ENCODE assay signal across 8 mouse cellular contexts in genomic region chr16:4763276-4763675, GRCm38 (mm10). TPM values are rescaled to one million over a fixed set of nuclear protein-coding genes. Genes with fewer than 3 reads are reported as not detected.
DNase-seq lines count a peak whose midpoint lies in the region; ATAC-seq lines count a peak whose summit lies in the region.

No protein-coding gene starts in this region.

- H3K4me1 ChIP-seq in hindbrain, embryonic 15.5 days (replicated peaks): no peaks in the 10 kb centered on the region
- H3K4me1 ChIP-seq in hindbrain, embryonic 16.5 days (ENCODE audit: control insufficient read depth, insufficient read depth, low read depth, low read length): no peaks in the 10 kb centered on the region

- H3K9me3 ChIP-seq in hindbrain, embryonic 15.5 days: no peaks in the 10 kb centered on the region
- H3K9me3 ChIP-seq in hindbrain, embryonic 16.5 days (ENCODE audit: control insufficient read depth, low read length): no peaks in the 10 kb centered on the region

- no peak overlapping the region for H3K27ac ChIP-seq in hindbrain, embryonic 15.5 days (replicated peaks)
- H3K27ac ChIP-seq in hindbrain, embryonic 16.5 days (ENCODE audit: low read depth, low read length): no peak overlapping the region

- 0 out of 2 replicates have a peak, but pooled peaks have one; percentile 51 for ATAC-seq in hindbrain, embryonic 15.5 days (ENCODE audit: low FRiP score, low read depth)
- ATAC-seq in hindbrain, embryonic 16.5 days: no peak

- peaks cover 41% of the 10 kb centered on the region for H3K36me3 ChIP-seq in hindbrain, embryonic 15.5 days
- peaks cover 33% of the 10 kb centered on the region for H3K36me3 ChIP-seq in hindbrain, embryonic 16.5 days (ENCODE audit: control insufficient read depth, insufficient read depth, low read length)

- no peaks in the 10 kb centered on the region for H3K27me3 ChIP-seq in hindbrain, embryonic 15.5 days
- H3K27me3 ChIP-seq in hindbrain, embryonic 16.5 days (replicated peaks; ENCODE audit: control insufficient read depth, insufficient read depth, low read length): no peaks in the 10 kb centered on the region

- H3K4me2 ChIP-seq in hindbrain, embryonic 15.5 days: no peak overlapping the region
- H3K4me2 ChIP-seq in hindbrain, embryonic 16.5 days (ENCODE audit: low read length): no peak overlapping the region

- WGBS in hindbrain, embryonic 15.5 days: 38% methylated on average over 2 of the region's 2 CpGs
- 46% methylated on average over 2 of the region's 2 CpGs for WGBS in hindbrain, embryonic 16.5 days

- peak; percentile 18 to 27 for DNase-seq in B cell, adult 2 months
- DNase-seq in Muller cell, postnatal 12 days (ENCODE audit: inconsistent ontology term): peak; percentile 34
- peak; percentile 48 for DNase-seq in heart, adult 8-10 months (ENCODE audit: low spot score)
- peak; percentile 37 to 73 for DNase-seq in left cerebral cortex, postnatal 14 days (ENCODE audit: low spot score in 2 of 2)
- DNase-seq in telencephalon, adult 2 months (ENCODE audit: low read depth, low spot score): peak; percentile 32
- DNase-seq in spleen, postnatal 4 days (ENCODE audit: low spot score in 2 of 2): no peak

- intact Hi-C loops in left cerebral cortex, postnatal 14 days (cut with DNase I): loop anchor here (10.0 kb wide), 1 partner anchor 102 kb away; no protein-coding TSS in a partner anchor

- no peak overlapping the region for H3K4me3 ChIP-seq in hindbrain, embryonic 15.5 days
- H3K4me3 ChIP-seq in hindbrain, embryonic 16.5 days (ENCODE audit: low read length): no peak overlapping the region

- no peak overlapping the region for H3K9ac ChIP-seq in hindbrain, embryonic 15.5 days
- no peak overlapping the region for H3K9ac ChIP-seq in hindbrain, embryonic 16.5 days (ENCODE audit: low read depth, low read length)

RNA-seq across cellular contexts. Expression of gene Cdip1, which starts 26.8 kb away (rescaled TPM):
- polyA plus RNA-seq in hindbrain, embryonic 15.5 days (2015; fragmentation: Nextera tagmentation; extraction: Ambion mirVana): 125 and 134 TPM in 2 replicates
- 137 and 143 TPM in 2 replicates for polyA plus RNA-seq in hindbrain, embryonic 16.5 days (2015; fragmentation: Nextera tagmentation; extraction: Ambion mirVana)
- 10 to 100 TPM; 61.1 to 68.9 (median 65.8) TPM for total RNA-seq in heart, adult 8-10 months (2022)
- total RNA-seq in left cerebral cortex, postnatal 14 days (2021): 100 to 1,000 TPM; 162 to 163 TPM

RNA-seq across cellular contexts. Expression of gene Hmox2, which starts 37.1 kb away (rescaled TPM):
- polyA plus RNA-seq in hindbrain, embryonic 15.5 days (2015; fragmentation: Nextera tagmentation; extraction: Ambion mirVana): 108 and 109 TPM in 2 replicates
- 107 and 121 TPM in 2 replicates for polyA plus RNA-seq in hindbrain, embryonic 16.5 days (2015; fragmentation: Nextera tagmentation; extraction: Ambion mirVana)
- total RNA-seq in heart, adult 8-10 months (2022): 10 to 100 TPM; 70.0 to 78.7 (median 75.8) TPM
- 10 to 100 TPM; 73.2 to 76.1 TPM for total RNA-seq in left cerebral cortex, postnatal 14 days (2021)

RNA-seq across cellular contexts. Expression of gene Nmral1, which starts 44.1 kb away (rescaled TPM):
- polyA plus RNA-seq in hindbrain, embryonic 15.5 days (2015; fragmentation: Nextera tagmentation; extraction: Ambion mirVana): 64.5 and 68.4 TPM in 2 replicates
- polyA plus RNA-seq in hindbrain, embryonic 16.5 days (2015; fragmentation: Nextera tagmentation; extraction: Ambion mirVana): 53.7 and 58.2 TPM in 2 replicates
- total RNA-seq in heart, adult 8-10 months (2022): 1 to 10 TPM; 1.7 to 2.1 (median 2.0) TPM
- 1 to 10 TPM; 8.3 to 10.0 TPM for total RNA-seq in left cerebral cortex, postnatal 14 days (2021)

Comparison
In these comparisons a context has a peak if more than half of its experiments do, and no peak if none do; other contexts are left out.
1. DNase-seq: peak in B cell, adult 2 months (2 of 2), Muller cell, postnatal 12 days (single experiment), heart, adult 8-10 months (single experiment), left cerebral cortex, postnatal 14 days (2 of 2) and telencephalon, adult 2 months (single experiment); none in spleen, postnatal 4 days (0 of 2).